Mouse (Mus musculus): Measurements from ENCODE around the gene Tyw5.

DNA sequence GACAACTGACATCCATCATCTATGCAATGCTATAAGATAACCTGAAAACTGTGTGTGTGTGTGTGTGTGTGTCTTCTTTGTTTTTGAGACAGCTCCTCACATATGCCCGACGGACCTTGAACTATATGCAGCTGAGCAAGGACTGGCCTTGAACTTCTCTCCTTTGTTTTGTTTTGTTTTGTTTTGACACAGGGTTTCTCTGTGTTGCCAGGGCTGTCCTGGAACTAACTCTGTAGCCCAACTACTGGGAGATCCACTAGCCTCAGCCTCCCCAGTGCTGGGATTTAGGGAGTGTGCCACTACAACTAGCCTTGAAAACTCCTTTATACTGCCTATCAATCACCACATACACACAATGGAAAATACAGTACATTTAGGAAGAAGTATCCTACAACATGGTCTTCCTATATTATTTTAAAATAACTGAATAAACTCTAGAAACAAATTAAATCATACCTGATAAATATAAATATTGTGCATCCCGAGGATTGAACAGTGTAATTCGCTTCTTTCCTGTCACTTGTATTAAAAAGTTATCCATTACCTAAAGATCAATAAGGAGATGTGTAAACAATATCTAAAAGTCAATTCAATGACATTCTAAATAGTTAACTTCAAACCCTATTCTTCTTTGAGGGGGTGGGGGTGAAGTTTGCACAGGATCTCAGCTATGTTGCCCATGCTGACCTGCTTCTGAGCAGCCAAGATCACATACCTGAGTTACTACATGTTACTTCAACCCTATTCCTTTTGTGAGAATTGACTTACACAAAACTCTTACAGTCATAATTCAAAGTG, 15.7 kb downstream of the Tyw5 start:
- TF ChIP-seq CTCF (IDR thresholded peaks at IDR 0.05) (no peak), EP300 (IDR thresholded peaks at IDR 0.05) (no peak)

Measured in lung, postnatal 0 days (tissue).